Mouse (Mus musculus) hindbrain, embryonic 15.5 days (tissue): ENCODE data around the gene Mknk2. TPM values are rescaled to one million over a fixed set of nuclear protein-coding genes. Genes with fewer than 3 reads are reported as not detected.

Source experiments
- ATAC-seq: fragments of 200-750 bp; cut with Nextera tagmentation; 2 replicates; pipeline ENCODE4 v1.8.0; 2017; ENCODE audit warnings: low read depth, moderate number of reproducible peaks, moderate TSS enrichment; ENCODE audit not compliant: low FRiP score
- H3K27ac ChIP-seq: fragments of 300-500 bp; sonication (generic); replicated peaks from 2 replicates; pipeline ENCODE4 v1.5.1; 2015; ENCODE audit warnings: mild to moderate bottlenecking, inconsistent platforms
- H3K27me3 ChIP-seq: fragments of 300-500 bp; sonication (generic); 2 replicates; pipeline ENCODE4 v1.6.1; 2015; ENCODE audit warnings: control low read depth, inconsistent platforms
- H3K36me3 ChIP-seq: fragments of 300-500 bp; sonication (generic); 2 replicates; pipeline ENCODE4 v1.6.1; 2015; ENCODE audit warnings: control low read depth, inconsistent platforms
- H3K4me1 ChIP-seq: fragments of 300-500 bp; sonication (generic); replicated peaks from 2 replicates; pipeline ENCODE4 v1.6.1; 2015; ENCODE audit warnings: control low read depth, inconsistent platforms
- H3K4me2 ChIP-seq: fragments of 300-500 bp; sonication (generic); 2 replicates; pipeline ENCODE4 v1.6.1; 2015; ENCODE audit warnings: moderate library complexity, mild to moderate bottlenecking, inconsistent platforms
- H3K4me3 ChIP-seq: fragments of 300-500 bp; sonication (generic); 2 replicates; pipeline ENCODE4 v1.5.1; 2015; ENCODE audit warnings: mild to moderate bottlenecking, inconsistent platforms
- H3K9ac ChIP-seq: fragments of 300-500 bp; sonication (generic); 2 replicates; pipeline ENCODE4 v1.6.1; 2015; ENCODE audit warnings: inconsistent platforms
- H3K9me3 ChIP-seq: fragments of 300-500 bp; sonication (generic); 2 replicates; pipeline ENCODE4 v1.6.1; 2016; ENCODE audit warnings: control low read depth, inconsistent platforms
- WGBS: fragments of 180-500 bp; shearing (Covaris S2); methylation state at CpG from one replicate; pipeline ENCODE4 v1.1.7; 2015; 5-methylcytosine and 5-hydroxymethylcytosine counted together
- polyA plus RNA-seq: library from polyadenylated mRNA; unstranded; fragments of >200 nt; fragmentation: Nextera tagmentation; extraction: Ambion mirVana; gene quantifications from 2 replicates; pipeline ENCODE4 v1.2.1, GENCODE M21; 2015

The Mknk2 gene
- polyA plus RNA-seq, 1 experiment from 2014 or later, result 61.0 TPM

DNA sequence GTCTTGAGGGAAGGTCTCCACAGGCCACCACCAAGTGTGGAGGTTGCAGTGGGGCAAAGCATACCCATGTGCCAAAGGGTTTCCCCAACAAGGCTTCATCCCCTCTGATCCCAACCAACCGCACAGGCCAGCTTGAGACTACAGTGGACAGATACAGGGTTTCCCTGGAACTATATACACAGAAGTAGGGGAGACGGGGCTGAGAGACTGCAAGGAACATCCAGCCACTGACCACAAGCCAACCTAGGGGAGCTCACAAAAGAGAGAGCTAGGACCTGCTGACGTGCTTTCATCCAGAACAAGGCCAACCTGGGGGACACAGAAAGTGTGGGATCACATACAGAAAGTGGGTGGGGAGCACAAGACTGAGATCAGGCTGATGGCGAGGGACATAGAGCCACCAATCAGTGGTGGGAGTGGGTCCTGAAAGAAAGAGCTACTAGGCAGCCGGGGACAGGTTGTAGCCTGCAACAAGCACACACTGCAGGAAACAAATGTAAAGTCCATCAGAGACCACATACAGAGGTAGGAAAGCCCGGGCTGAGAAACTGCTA lies 3.0 kb downstream of the Mknk2 start:
- Histone ChIP-seq H3K27ac (peak overlapping the region; percentile 93), H3K4me3 (peak overlapping the region; percentile 73), H3K9me3 (no peaks in the 10 kb centered on the region), H3K36me3 (peaks cover 13% of the 10 kb centered on the region), H3K27me3 (no peaks in the 10 kb centered on the region), H3K4me1 (peaks cover 82% of the 10 kb centered on the region), H3K4me2 (peak overlapping the region; percentile 89), H3K9ac (peak overlapping the region; percentile 82)
- 15% methylated on average over 6 of the region's 6 CpGs for WGBS
- no peak for ATAC-seq

DNA sequence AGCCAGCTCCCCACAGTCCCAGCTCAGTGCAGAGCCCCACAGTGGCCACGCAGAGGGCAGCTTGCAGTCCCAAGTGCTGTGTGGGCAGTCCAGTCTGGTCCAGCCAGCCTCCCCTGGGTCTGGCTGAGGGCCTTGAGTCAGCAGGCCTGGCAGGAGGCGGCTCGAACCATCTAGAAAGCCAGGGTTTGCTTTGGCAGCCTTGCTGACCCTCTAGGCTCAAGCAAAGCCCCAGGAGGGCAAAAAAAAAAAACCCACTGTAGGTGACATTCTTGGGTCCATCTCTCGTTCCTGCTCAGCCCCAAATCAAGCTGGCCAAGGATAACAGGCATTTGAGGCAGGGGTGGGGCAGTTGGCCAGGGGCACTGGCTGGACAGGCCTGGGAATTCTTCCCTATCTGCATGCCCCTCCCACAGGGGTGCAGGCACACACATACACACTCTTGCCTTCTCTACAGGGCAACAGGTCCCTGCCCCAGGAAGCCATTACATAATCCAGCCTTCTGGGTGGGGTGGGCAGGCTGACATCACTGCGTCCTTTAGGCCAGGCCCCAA lies 3.7 kb downstream of the Mknk2 start:
- Histone ChIP-seq H3K4me3 (peak overlapping the region; percentile 73), H3K27ac (no peak overlapping the region), H3K9ac (peak overlapping the region; percentile 82), H3K4me1 (peaks cover 78% of the 10 kb centered on the region), H3K27me3 (no peaks in the 10 kb centered on the region), H3K9me3 (no peaks in the 10 kb centered on the region), H3K36me3 (peaks cover 20% of the 10 kb centered on the region), H3K4me2 (peak overlapping the region; percentile 89)
- 57% methylated on average over 5 of the region's 5 CpGs for WGBS
- ATAC-seq, result no peak

DNA sequence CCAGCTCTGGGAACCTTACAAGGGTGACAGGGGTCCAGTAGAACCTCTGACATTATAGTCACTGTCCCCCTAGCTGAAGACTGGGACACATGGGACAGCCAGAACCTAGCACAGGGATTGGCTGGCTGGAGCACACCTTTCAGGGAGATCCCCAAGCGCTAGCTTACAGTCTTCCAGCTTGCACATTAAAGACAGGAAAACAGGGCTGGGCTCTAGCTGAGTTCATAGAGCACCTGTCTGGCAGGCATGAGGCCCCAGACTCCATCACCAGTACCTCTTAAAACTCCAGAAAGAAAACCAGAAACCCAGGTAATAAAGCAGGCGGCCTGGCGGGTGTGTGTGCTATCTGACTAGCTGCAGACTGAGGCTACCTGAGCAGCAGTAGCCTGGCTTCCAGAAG lies 4.2 kb downstream of the Mknk2 start:
- no peaks in the 10 kb centered on the region for H3K27me3 ChIP-seq
- peak overlapping the region; percentile 82; the same call in 1 of the 2 replicates for H3K9ac ChIP-seq
- H3K4me1 ChIP-seq, result peaks cover 72% of the 10 kb centered on the region
- no peak overlapping the region for H3K27ac ChIP-seq
- 95% methylated on average over 3 of the region's 3 CpGs for WGBS
- peak overlapping the region; percentile 73 for H3K4me3 ChIP-seq
- H3K9me3 ChIP-seq, result no peaks in the 10 kb centered on the region
- no peak for ATAC-seq
- H3K36me3 ChIP-seq, result peaks cover 26% of the 10 kb centered on the region
- peak overlapping the region; percentile 89 for H3K4me2 ChIP-seq

DNA sequence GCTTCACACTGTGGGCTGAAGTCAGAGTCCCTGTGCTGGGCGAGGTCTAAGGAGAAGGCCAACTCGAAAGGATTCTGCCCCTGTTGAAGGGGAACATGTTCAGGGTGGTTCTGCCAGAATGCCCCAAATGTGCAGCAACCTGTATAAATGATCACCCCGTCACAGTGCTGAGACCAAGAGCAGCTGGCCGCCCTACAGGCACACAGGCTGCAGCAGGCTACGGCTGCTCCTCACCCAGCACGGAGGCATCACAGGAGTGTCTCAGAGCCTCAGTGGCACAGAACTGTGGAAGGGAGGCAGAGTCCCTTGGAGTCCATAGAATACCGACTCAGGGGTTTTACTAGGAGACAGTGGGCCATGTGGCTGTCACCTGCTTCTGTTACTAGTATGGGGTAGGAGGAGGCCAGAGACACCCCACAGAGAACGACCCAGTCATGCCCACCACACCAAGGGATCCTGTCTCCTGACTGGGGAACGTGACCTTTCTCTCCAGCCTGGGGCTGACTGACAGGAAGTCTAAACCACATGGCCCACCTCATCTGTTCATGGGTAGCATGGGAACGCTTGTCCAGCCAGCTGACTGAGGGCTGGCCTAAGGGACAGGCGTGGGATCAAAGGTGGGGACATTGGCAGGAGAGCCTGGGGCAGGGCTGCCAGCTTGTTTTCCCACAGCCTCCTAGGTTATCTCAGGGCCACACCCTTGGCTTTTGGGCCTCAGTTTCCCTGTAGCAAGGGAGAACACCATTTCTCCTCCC lies 5.8 kb downstream of the Mknk2 start:
- Histone ChIP-seq H3K4me1 (peaks cover 57% of the 10 kb centered on the region), H3K4me2 (no peak overlapping the region), H3K27me3 (no peaks in the 10 kb centered on the region), H3K9me3 (no peaks in the 10 kb centered on the region), H3K9ac (no peak overlapping the region), H3K27ac (no peak overlapping the region), H3K36me3 (peaks cover 39% of the 10 kb centered on the region), H3K4me3 (no peak overlapping the region)
- WGBS, result 69% methylated on average over 11 of the region's 11 CpGs
- no peak for ATAC-seq

DNA sequence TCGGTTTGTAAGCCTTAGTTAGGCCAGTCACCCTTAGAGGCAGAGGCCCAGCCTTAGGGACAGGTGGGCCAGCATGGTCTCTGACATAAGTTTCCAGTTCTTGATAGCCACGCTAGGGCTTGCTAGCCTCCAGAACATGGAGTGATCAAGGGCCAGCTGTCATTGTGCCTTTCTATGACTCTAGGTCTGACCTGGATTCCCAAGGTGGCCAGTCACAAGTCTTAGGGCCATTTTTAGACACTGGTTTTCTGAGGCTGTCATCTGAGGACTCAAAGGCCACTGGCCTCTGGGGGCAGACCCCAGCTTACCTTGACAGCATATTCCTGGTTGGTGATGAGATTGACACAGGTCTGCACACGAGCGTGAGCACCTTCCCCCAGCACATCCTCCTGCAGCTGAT lies 6.7 kb downstream of the Mknk2 start:
- Histone ChIP-seq H3K36me3 (peaks cover 48% of the 10 kb centered on the region), H3K27me3 (no peaks in the 10 kb centered on the region), H3K27ac (no peak overlapping the region), H3K4me3 (no peak overlapping the region), H3K9ac (no peak overlapping the region), H3K9me3 (no peaks in the 10 kb centered on the region), H3K4me2 (no peak overlapping the region), H3K4me1 (peaks cover 52% of the 10 kb centered on the region)
- no peak for ATAC-seq
- WGBS, result 93% methylated on average over 4 of the region's 4 CpGs

DNA sequence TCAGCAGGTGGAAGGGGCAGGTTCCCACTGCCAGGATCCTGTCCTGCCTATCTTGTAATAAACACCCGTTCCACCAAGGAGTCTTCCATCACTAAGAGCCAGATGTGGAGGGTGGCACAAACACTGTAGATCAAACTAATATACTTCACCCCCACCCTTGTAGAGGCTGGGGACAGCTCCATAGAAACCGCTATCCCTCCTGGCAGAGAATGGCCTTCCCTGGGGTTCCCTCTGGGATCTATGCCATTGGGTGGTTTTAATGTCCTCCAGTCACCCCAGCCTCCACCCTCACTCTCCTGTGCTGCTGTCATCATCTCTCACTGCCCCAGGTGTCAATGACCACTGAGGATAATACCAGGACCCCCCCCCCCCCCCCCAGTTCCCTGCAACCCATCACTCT lies 7.4 kb downstream of the Mknk2 start:
- Histone ChIP-seq H3K27ac (no peak overlapping the region), H3K36me3 (peaks cover 52% of the 10 kb centered on the region), H3K9ac (no peak overlapping the region), H3K4me1 (peaks cover 53% of the 10 kb centered on the region), H3K4me3 (no peak overlapping the region), H3K4me2 (no peak overlapping the region), H3K9me3 (no peaks in the 10 kb centered on the region), H3K27me3 (no peaks in the 10 kb centered on the region)
- WGBS, result 76% methylated on average over 2 of the region's 2 CpGs
- ATAC-seq, result no peak

DNA sequence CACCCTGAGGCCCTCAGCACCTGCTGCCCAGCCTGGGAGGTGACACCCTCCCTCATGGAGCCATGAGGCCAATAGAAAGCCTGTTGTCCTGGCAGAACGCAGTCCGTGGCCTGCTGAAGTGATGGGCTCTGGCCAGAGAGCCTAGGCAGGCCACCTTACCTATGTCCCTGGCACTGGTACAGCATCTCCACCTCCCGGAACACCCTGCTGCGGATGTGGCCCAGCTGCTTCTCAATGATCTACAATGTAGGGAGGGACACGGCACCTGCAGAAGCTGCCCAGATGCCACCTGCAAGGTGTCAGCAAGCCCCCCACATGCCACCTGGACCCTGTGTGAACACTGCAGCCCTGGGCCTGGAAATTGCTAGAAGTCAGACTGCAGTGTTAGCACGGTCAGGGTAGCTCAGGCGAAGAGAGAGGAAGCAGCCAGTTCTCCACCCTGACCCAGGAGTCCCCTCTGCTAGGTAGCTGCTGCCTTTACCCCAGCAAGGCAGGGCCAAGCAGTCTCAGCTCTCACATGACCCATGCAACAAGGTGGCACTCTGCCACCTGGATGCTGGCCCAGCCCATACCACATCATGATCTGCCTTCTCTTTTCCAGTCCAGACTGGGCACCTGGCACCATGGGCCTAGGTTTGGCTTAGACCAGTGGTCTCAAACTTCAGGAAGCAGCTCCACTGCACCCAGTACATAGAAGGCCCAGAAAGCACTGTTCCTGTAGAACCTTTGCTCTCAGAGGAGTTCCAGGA lies 8.0 kb downstream of the Mknk2 start:
- WGBS, result 95% methylated on average over 7 of the region's 7 CpGs
- Histone ChIP-seq H3K9ac (no peak overlapping the region), H3K27me3 (no peaks in the 10 kb centered on the region), H3K27ac (no peak overlapping the region), H3K9me3 (no peaks in the 10 kb centered on the region), H3K4me3 (no peak overlapping the region), H3K4me1 (peaks cover 53% of the 10 kb centered on the region), H3K4me2 (no peak overlapping the region), H3K36me3 (peaks cover 52% of the 10 kb centered on the region)
- no peak for ATAC-seq

DNA sequence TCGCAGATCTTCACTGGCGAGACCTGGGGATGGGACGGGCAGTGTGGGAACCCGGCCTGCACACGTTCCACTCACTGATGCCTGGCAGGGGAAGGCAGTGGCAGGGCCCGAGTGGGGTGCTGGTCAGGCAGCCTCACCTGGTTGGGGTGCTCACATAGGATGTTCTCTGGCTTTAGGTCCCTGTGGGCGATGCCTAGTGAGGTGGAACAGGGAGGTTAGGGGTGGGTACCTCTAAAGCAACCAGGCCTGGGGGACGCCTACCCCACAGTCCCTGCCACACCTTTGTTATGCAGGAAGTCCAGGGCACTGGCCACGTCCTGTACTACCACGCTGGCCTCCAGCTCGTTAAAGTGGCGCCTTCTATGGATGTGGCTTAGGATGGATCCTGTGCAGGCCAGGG lies 8.9 kb downstream of the Mknk2 start:
- no peak for ATAC-seq
- Histone ChIP-seq H3K9me3 (no peaks in the 10 kb centered on the region), H3K36me3 (peaks cover 52% of the 10 kb centered on the region), H3K9ac (no peak overlapping the region), H3K4me3 (no peak overlapping the region), H3K4me2 (no peak overlapping the region), H3K27me3 (no peaks in the 10 kb centered on the region), H3K4me1 (peaks cover 52% of the 10 kb centered on the region), H3K27ac (no peak overlapping the region)
- WGBS, result 91% methylated on average over 12 of the region's 12 CpGs

DNA sequence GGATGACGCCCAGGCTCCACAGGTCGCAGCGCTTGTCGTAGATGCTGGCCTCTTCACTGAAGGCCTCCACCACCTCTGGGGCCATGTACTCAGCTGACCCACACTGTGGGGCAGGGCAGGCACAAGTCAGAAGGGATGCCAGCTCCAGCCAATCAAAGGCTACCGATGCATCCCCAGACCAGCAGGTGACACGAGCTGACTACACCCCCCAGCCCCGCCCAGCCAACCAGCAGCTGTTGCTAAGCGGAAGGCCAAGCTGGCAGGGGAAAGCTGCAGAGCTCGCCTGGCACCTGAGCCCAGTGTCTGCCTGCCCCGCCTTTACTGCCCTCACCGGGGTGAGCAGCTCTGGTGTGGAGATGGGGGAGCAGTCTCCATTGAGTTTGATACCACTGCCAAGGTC lies 9.3 kb downstream of the Mknk2 start:
- H3K9ac ChIP-seq, result no peak overlapping the region
- no peaks in the 10 kb centered on the region for H3K9me3 ChIP-seq
- peaks cover 52% of the 10 kb centered on the region for H3K36me3 ChIP-seq
- no peak overlapping the region for H3K27ac ChIP-seq
- ATAC-seq, result no peak
- no peaks in the 10 kb centered on the region for H3K27me3 ChIP-seq
- H3K4me3 ChIP-seq, result no peak overlapping the region
- WGBS, result 81% methylated on average over 11 of the region's 11 CpGs
- H3K4me1 ChIP-seq, result peaks cover 48% of the 10 kb centered on the region
- no peak overlapping the region for H3K4me2 ChIP-seq

DNA sequence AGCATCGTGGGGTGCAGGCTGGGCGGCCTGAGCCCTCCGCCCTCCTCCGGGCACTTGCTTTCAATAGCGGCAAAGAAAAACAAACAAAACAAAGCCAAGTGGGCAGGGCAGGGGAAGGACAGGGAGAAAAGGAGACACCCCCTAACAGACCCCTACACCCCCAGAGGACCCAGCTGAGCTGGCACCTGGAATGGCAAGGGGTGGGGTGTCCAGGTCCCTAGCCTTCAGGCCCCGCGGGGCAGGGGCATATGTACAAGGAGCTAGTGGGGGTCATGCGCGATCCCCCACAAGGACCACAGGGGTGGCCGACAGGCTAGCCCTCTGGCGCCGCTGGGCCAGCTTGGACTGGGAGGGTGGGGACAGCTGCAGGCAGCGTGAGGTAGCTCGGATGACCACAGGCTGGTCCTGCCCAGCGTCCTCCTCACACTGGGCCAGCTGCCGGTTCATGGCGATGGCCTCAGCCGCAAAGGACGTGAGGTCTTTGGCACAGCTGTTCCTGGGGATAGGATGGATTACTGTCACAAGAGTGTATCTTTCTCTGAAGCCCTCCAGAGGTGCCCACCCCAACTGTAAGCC lies 11.0 kb downstream of the Mknk2 start:
- H3K27me3 ChIP-seq, result no peaks in the 10 kb centered on the region
- no peak for ATAC-seq
- no peak overlapping the region for H3K27ac ChIP-seq
- no peak overlapping the region for H3K4me3 ChIP-seq
- no peak overlapping the region for H3K9ac ChIP-seq
- H3K4me2 ChIP-seq, result no peak overlapping the region
- WGBS, result 85% methylated on average over 19 of the region's 19 CpGs
- H3K9me3 ChIP-seq, result no peaks in the 10 kb centered on the region
- peaks cover 52% of the 10 kb centered on the region for H3K36me3 ChIP-seq
- peaks cover 31% of the 10 kb centered on the region for H3K4me1 ChIP-seq

DNA sequence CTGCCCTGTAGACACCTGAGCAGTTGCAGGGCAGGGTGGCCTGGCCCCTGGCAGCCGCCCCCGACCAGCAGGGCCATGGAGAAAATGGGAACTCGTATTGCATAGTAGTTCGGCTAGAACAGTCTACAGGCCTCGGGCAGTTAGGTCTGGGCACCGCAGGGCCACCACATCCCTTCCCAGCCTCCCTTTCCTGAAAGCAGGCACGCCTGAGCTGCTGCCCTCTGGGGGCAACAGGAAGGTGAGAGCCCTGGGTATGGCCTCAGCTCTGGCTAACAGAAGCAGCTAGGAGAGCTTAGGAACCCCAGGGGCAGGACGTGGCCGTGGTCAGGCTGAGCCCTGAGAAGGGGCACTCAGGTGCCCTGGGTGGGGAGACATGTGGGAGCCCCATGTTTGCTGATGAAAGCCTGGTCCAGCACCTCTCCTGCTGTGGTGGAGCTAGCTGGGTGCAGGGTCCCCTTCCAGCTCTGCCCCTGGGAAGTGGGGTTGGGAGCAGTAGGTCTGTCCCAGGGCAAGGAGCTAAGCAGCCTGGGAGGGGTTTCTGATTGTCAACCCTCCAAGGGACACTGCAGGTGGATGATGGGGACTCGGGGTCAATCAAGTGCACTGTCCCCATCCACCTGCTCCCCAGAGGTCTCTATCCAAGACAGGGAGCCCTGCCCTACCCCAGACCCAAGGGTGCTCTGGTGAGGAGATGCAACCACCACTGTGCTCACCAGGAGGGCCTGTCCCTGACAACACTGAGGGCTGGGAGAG lies 11.8 kb downstream of the Mknk2 start:
- no peak for ATAC-seq
- peaks cover 46% of the 10 kb centered on the region for H3K36me3 ChIP-seq
- WGBS, result 76% methylated on average over 10 of the region's 10 CpGs
- H3K9ac ChIP-seq, result no peak overlapping the region
- no peak overlapping the region for H3K27ac ChIP-seq
- H3K4me1 ChIP-seq, result peaks cover 23% of the 10 kb centered on the region
- H3K9me3 ChIP-seq, result no peaks in the 10 kb centered on the region
- no peak overlapping the region for H3K4me2 ChIP-seq
- no peaks in the 10 kb centered on the region for H3K27me3 ChIP-seq
- no peak overlapping the region for H3K4me3 ChIP-seq
